Mouse (Mus musculus) limb, embryonic 11.5 days (tissue): ENCODE data around the gene Rbms3. TPM values are rescaled to one million over a fixed set of nuclear protein-coding genes. Genes with fewer than 3 reads are reported as not detected.

Source experiments
- ATAC-seq: fragments of 200-750 bp; cut with Nextera tagmentation; 2 replicates; pipeline ENCODE4 v1.8.0; 2017; ENCODE audit warnings: low read depth; ENCODE audit not compliant: insufficient number of reproducible peaks, low FRiP score, low TSS enrichment
- DNase-seq: peaks from one replicate; pipeline ENCODE4 v3.0.0-alpha.2; 2015; ENCODE audit warnings: low spot score
- H3K27ac ChIP-seq: fragments of 300-500 bp; sonication (generic); replicated peaks from 2 replicates; pipeline ENCODE4 v1.5.1; 2014; ENCODE audit warnings: low read depth, mild to moderate bottlenecking, low read length
- H3K27me3 ChIP-seq: fragments of 300-500 bp; sonication (generic); 2 replicates; pipeline ENCODE4 v1.6.1; 2014; ENCODE audit warnings: mild to moderate bottlenecking, low read length, mixed read lengths; ENCODE audit not compliant: control insufficient read depth, insufficient read depth
- H3K36me3 ChIP-seq: fragments of 300-500 bp; sonication (generic); 2 replicates; pipeline ENCODE4 v1.6.1; 2014; ENCODE audit warnings: mild to moderate bottlenecking, low read length, moderate library complexity, mixed read lengths; ENCODE audit not compliant: control insufficient read depth, insufficient read depth
- H3K4me1 ChIP-seq: fragments of 300-500 bp; sonication (generic); 2 replicates; pipeline ENCODE4 v1.6.1; 2014; ENCODE audit warnings: low read length, mixed read lengths; ENCODE audit not compliant: control insufficient read depth, insufficient read depth
- H3K4me2 ChIP-seq: fragments of 300-500 bp; sonication (generic); 2 replicates; pipeline ENCODE4 v1.6.1; 2014; ENCODE audit warnings: low read depth, mild to moderate bottlenecking, moderate library complexity; ENCODE audit not compliant: severe bottlenecking
- H3K4me3 ChIP-seq: fragments of 300-500 bp; sonication (generic); 2 replicates; pipeline ENCODE4 v1.5.1; 2014; ENCODE audit warnings: low read depth, low read length
- H3K9ac ChIP-seq: fragments of 300-500 bp; sonication (generic); 2 replicates; pipeline ENCODE4 v1.6.1; 2014; ENCODE audit warnings: mild to moderate bottlenecking, low read length
- H3K9me3 ChIP-seq: fragments of 300-500 bp; sonication (generic); 2 replicates; pipeline ENCODE4 v1.6.1; 2016; ENCODE audit warnings: low read length; ENCODE audit not compliant: control insufficient read depth
- WGBS: fragments of 180-500 bp; shearing (Covaris S2); extraction: QIAGEN DNeasy Blood & Tissue Kit; methylation state at CpG from one replicate; pipeline ENCODE4 v1.1.7; 2014; 5-methylcytosine and 5-hydroxymethylcytosine counted together
- polyA plus RNA-seq: library from polyadenylated mRNA; unstranded; fragments of >200 nt; fragmentation: Nextera tagmentation; extraction: Ambion mirVana; gene quantifications from 2 replicates; pipeline ENCODE4 v1.2.1, GENCODE M21; 2014

Gene Rbms3
- polyA plus RNA-seq, 1 experiment from 2014 or later: 51.9 TPM

- Histone ChIP-seq H3K9ac (no peak overlapping the region), H3K4me1 (no peaks in the 10 kb centered on the region), H3K36me3 (no peaks in the 10 kb centered on the region), H3K27me3 (no peaks in the 10 kb centered on the region), H3K4me2 (no peak overlapping the region), H3K9me3 (no peaks in the 10 kb centered on the region), H3K4me3 (no peak overlapping the region), H3K27ac (no peak overlapping the region)
- no peak for ATAC-seq
- WGBS: 78% methylated on average over 7 of the region's 7 CpGs
- DNase-seq: no peak
These were observed 901.1 kb downstream of the Rbms3 start for GRCm38 (mm10) chr9:116728655-116729054.

GRCm38 (mm10) chr9:116728093-116728492, 901.6 kb downstream of the Rbms3 start:
- Histone ChIP-seq H3K27me3 (no peaks in the 10 kb centered on the region), H3K9ac (no peak overlapping the region), H3K27ac (no peak overlapping the region), H3K4me2 (no peak overlapping the region), H3K9me3 (no peaks in the 10 kb centered on the region), H3K4me1 (no peaks in the 10 kb centered on the region), H3K4me3 (no peak overlapping the region), H3K36me3 (no peaks in the 10 kb centered on the region)
- DNase-seq: no peak
- WGBS: 82% methylated on average over 3 of the region's 3 CpGs
- ATAC-seq: no peak

- 74% methylated on average over 5 of the region's 5 CpGs for WGBS
- H3K4me2 ChIP-seq: no peak overlapping the region
- DNase-seq (no peak), ATAC-seq (no peak)
- H3K4me3 ChIP-seq: no peak overlapping the region
- no peak overlapping the region for H3K9ac ChIP-seq
- H3K4me1 ChIP-seq: no peaks in the 10 kb centered on the region
- H3K36me3 ChIP-seq: no peaks in the 10 kb centered on the region
- H3K9me3 ChIP-seq: no peaks in the 10 kb centered on the region
- no peak overlapping the region for H3K27ac ChIP-seq
- H3K27me3 ChIP-seq: no peaks in the 10 kb centered on the region
These were observed 905.1 kb downstream of the Rbms3 start for GRCm38 (mm10) chr9:116724581-116724980.

- H3K9me3 ChIP-seq: no peaks in the 10 kb centered on the region; the same call in 1 of the 2 replicates
- no peak overlapping the region for H3K27ac ChIP-seq
- 92% methylated on average over 1 of the region's 1 CpGs for WGBS
- H3K36me3 ChIP-seq: no peaks in the 10 kb centered on the region
- no peak overlapping the region for H3K4me3 ChIP-seq
- H3K9ac ChIP-seq: no peak overlapping the region
- no peaks in the 10 kb centered on the region for H3K27me3 ChIP-seq
- H3K4me1 ChIP-seq: no peaks in the 10 kb centered on the region
- no peak overlapping the region for H3K4me2 ChIP-seq
- ATAC-seq (no peak), DNase-seq (no peak)
These were observed 926.6 kb downstream of the Rbms3 start for GRCm38 (mm10) chr9:116703119-116703518.

GRCm38 (mm10) chr9:116702611-116703010, 927.1 kb downstream of the Rbms3 start:
- Histone ChIP-seq H3K27me3 (no peaks in the 10 kb centered on the region), H3K27ac (no peak overlapping the region), H3K36me3 (no peaks in the 10 kb centered on the region), H3K4me3 (no peak overlapping the region), H3K4me1 (no peaks in the 10 kb centered on the region), H3K4me2 (no peak overlapping the region), H3K9me3 (no peaks in the 10 kb centered on the region; the same call in 1 of the 2 replicates), H3K9ac (no peak overlapping the region)
- no peak for ATAC-seq
- WGBS: 62% methylated on average over 1 of the region's 1 CpGs
- no peak for DNase-seq

- ATAC-seq (no peak), DNase-seq (no peak)
- H3K4me2 ChIP-seq: no peak overlapping the region
- H3K4me1 ChIP-seq: no peaks in the 10 kb centered on the region
- WGBS: 72% methylated on average over 11 of the region's 11 CpGs
- no peaks in the 10 kb centered on the region for H3K36me3 ChIP-seq
- no peak overlapping the region for H3K9ac ChIP-seq
- no peaks in the 10 kb centered on the region for H3K27me3 ChIP-seq
- 0 out of 2 replicates have a peak overlapping the region, but pooled peaks have one; percentile 14 for H3K27ac ChIP-seq
- no peak overlapping the region for H3K4me3 ChIP-seq
- no peaks in the 10 kb centered on the region; the same call in 1 of the 2 replicates for H3K9me3 ChIP-seq
These were observed 928.1 kb downstream of the Rbms3 start for GRCm38 (mm10) chr9:116701511-116702179.

- Histone ChIP-seq H3K4me3 (no peak overlapping the region), H3K9ac (no peak overlapping the region), H3K9me3 (no peaks in the 10 kb centered on the region), H3K4me2 (no peak overlapping the region), H3K4me1 (no peaks in the 10 kb centered on the region), H3K27ac (no peak overlapping the region), H3K36me3 (no peaks in the 10 kb centered on the region), H3K27me3 (no peaks in the 10 kb centered on the region)
- DNase-seq: no peak
- ATAC-seq: no peak
- 86% methylated on average over 4 of the region's 4 CpGs for WGBS
These were observed 941.1 kb downstream of the Rbms3 start for GRCm38 (mm10) chr9:116688615-116689014.

GRCm38 (mm10) chr9:116677142-116677541, 952.6 kb downstream of the Rbms3 start:
- Histone ChIP-seq H3K9me3 (no peaks in the 10 kb centered on the region), H3K4me1 (no peaks in the 10 kb centered on the region), H3K4me3 (no peak overlapping the region), H3K27me3 (no peaks in the 10 kb centered on the region), H3K36me3 (no peaks in the 10 kb centered on the region), H3K9ac (no peak overlapping the region), H3K27ac (no peak overlapping the region), H3K4me2 (no peak overlapping the region)
- no peak for ATAC-seq
- no peak for DNase-seq
- WGBS: 63% methylated on average over 4 of the region's 4 CpGs

- Histone ChIP-seq H3K9ac (no peak overlapping the region), H3K27me3 (no peaks in the 10 kb centered on the region), H3K4me3 (no peak overlapping the region), H3K9me3 (no peaks in the 10 kb centered on the region), H3K27ac (no peak overlapping the region), H3K4me2 (no peak overlapping the region), H3K36me3 (no peaks in the 10 kb centered on the region), H3K4me1 (no peaks in the 10 kb centered on the region)
- WGBS: 77% methylated on average over 2 of the region's 2 CpGs
- ATAC-seq (no peak), DNase-seq (no peak)
These were observed 953.3 kb downstream of the Rbms3 start for GRCm38 (mm10) chr9:116676445-116676844.
